Mouse (Mus musculus): ENCODE results near the gene Nsun4. TPM values are rescaled to one million over a fixed set of nuclear protein-coding genes. Genes with fewer than 3 reads are reported as not detected.

The Nsun4 gene
- polyA plus RNA-seq, 1 experiment from 2014 or later: 16.9 TPM

- no peaks in the 10 kb centered on the region for H3K27me3 ChIP-seq (ENCODE audit: control insufficient read depth, insufficient read depth, low read length)
- no peaks in the 10 kb centered on the region for H3K4me1 ChIP-seq (ENCODE audit: control insufficient read depth, insufficient read depth, low read length)
- H3K4me3 ChIP-seq (ENCODE audit: low read depth, low read length): no peak overlapping the region
- WGBS: 79% methylated on average over 4 of the region's 4 CpGs
- H3K36me3 ChIP-seq (ENCODE audit: control insufficient read depth, insufficient read depth, low read length): no peaks in the 10 kb centered on the region
- DNase-seq (ENCODE audit: low spot score): no peak
- H3K9me3 ChIP-seq (ENCODE audit: control insufficient read depth, low read length): no peaks in the 10 kb centered on the region
- no peak overlapping the region for H3K4me2 ChIP-seq (ENCODE audit: low read depth, severe bottlenecking)
- H3K9ac ChIP-seq (ENCODE audit: low read length): no peak overlapping the region
- no peak overlapping the region for H3K27ac ChIP-seq (replicated peaks; ENCODE audit: low read depth, low read length)
- ATAC-seq (ENCODE audit: insufficient number of reproducible peaks, low FRiP score, low TSS enrichment, low read depth): no peak
Observed at GRCm38 (mm10) chr4:116001206-116001605, 52.5 kb downstream of the Nsun4 start.

GRCm38 (mm10) chr4:116000671-116001070 is 53.0 kb downstream of the Nsun4 start:
- Histone ChIP-seq H3K9ac (ENCODE audit: low read length) (no peak overlapping the region), H3K4me2 (ENCODE audit: low read depth, severe bottlenecking) (no peak overlapping the region), H3K9me3 (ENCODE audit: control insufficient read depth, low read length) (no peaks in the 10 kb centered on the region), H3K4me1 (ENCODE audit: control insufficient read depth, insufficient read depth, low read length) (no peaks in the 10 kb centered on the region), H3K4me3 (ENCODE audit: low read depth, low read length) (no peak overlapping the region), H3K27me3 (ENCODE audit: control insufficient read depth, insufficient read depth, low read length) (no peaks in the 10 kb centered on the region), H3K36me3 (ENCODE audit: control insufficient read depth, insufficient read depth, low read length) (no peaks in the 10 kb centered on the region), H3K27ac (replicated peaks; ENCODE audit: low read depth, low read length) (no peak overlapping the region)
- 41% methylated on average over 6 of the region's 6 CpGs for WGBS
- ATAC-seq (ENCODE audit: insufficient number of reproducible peaks, low FRiP score, low TSS enrichment, low read depth): no peak
- no peak for DNase-seq (ENCODE audit: low spot score)

- no peak for ATAC-seq (ENCODE audit: insufficient number of reproducible peaks, low FRiP score, low TSS enrichment, low read depth)
- H3K9ac ChIP-seq (ENCODE audit: low read length): no peak overlapping the region
- no peaks in the 10 kb centered on the region for H3K4me1 ChIP-seq (ENCODE audit: control insufficient read depth, insufficient read depth, low read length)
- H3K9me3 ChIP-seq (ENCODE audit: control insufficient read depth, low read length): no peaks in the 10 kb centered on the region
- H3K4me3 ChIP-seq (ENCODE audit: low read depth, low read length): no peak overlapping the region
- DNase-seq (ENCODE audit: low spot score): no peak
- H3K27ac ChIP-seq (replicated peaks; ENCODE audit: low read depth, low read length): no peak overlapping the region
- no peaks in the 10 kb centered on the region for H3K36me3 ChIP-seq (ENCODE audit: control insufficient read depth, insufficient read depth, low read length)
- WGBS: 83% methylated on average over 4 of the region's 4 CpGs
- H3K27me3 ChIP-seq (ENCODE audit: control insufficient read depth, insufficient read depth, low read length): no peaks in the 10 kb centered on the region
- H3K4me2 ChIP-seq (ENCODE audit: low read depth, severe bottlenecking): no peak overlapping the region
Observed at GRCm38 (mm10) chr4:115996729-115997128, 56.9 kb downstream of the Nsun4 start.

GRCm38 (mm10) chr4:115995376-115995730 is 58.3 kb downstream of the Nsun4 start:
- H3K27me3 ChIP-seq (ENCODE audit: control insufficient read depth, insufficient read depth, low read length): no peaks in the 10 kb centered on the region

GRCm38 (mm10) chr4:115994662-115995375 is 58.9 kb downstream of the Nsun4 start:
- no peak for ATAC-seq (ENCODE audit: insufficient number of reproducible peaks, low FRiP score, low TSS enrichment, low read depth)
- Histone ChIP-seq H3K4me2 (ENCODE audit: low read depth, severe bottlenecking) (no peak overlapping the region), H3K4me3 (ENCODE audit: low read depth, low read length) (no peak overlapping the region), H3K27ac (replicated peaks; ENCODE audit: low read depth, low read length) (no peak overlapping the region), H3K27me3 (ENCODE audit: control insufficient read depth, insufficient read depth, low read length) (no peaks in the 10 kb centered on the region), H3K4me1 (ENCODE audit: control insufficient read depth, insufficient read depth, low read length) (no peaks in the 10 kb centered on the region), H3K9me3 (ENCODE audit: control insufficient read depth, low read length) (no peaks in the 10 kb centered on the region; the same call in 1 of the 2 replicates), H3K9ac (ENCODE audit: low read length) (no peak overlapping the region), H3K36me3 (ENCODE audit: control insufficient read depth, insufficient read depth, low read length) (no peaks in the 10 kb centered on the region)
- WGBS: 89% methylated on average over 16 of the region's 16 CpGs
- DNase-seq (ENCODE audit: low spot score): no peak

More at GRCm38 (mm10) chr4:115995376-115995730, 58.3 kb downstream of the Nsun4 start:
- Histone ChIP-seq H3K4me3 (ENCODE audit: low read depth, low read length) (no peak overlapping the region), H3K36me3 (ENCODE audit: control insufficient read depth, insufficient read depth, low read length) (no peaks in the 10 kb centered on the region), H3K4me1 (ENCODE audit: control insufficient read depth, insufficient read depth, low read length) (no peaks in the 10 kb centered on the region), H3K4me2 (ENCODE audit: low read depth, severe bottlenecking) (no peak overlapping the region), H3K9me3 (ENCODE audit: control insufficient read depth, low read length) (no peaks in the 10 kb centered on the region; the same call in 1 of the 2 replicates), H3K9ac (ENCODE audit: low read length) (no peak overlapping the region), H3K27ac (replicated peaks; ENCODE audit: low read depth, low read length) (no peak overlapping the region)
- WGBS: 62% methylated on average over 2 of the region's 2 CpGs
- DNase-seq (ENCODE audit: low spot score) (no peak), ATAC-seq (ENCODE audit: insufficient number of reproducible peaks, low FRiP score, low TSS enrichment, low read depth) (no peak)

GRCm38 (mm10) chr4:115989382-115989781 is 64.3 kb downstream of the Nsun4 start:
- no peak for DNase-seq (ENCODE audit: low spot score)
- Histone ChIP-seq H3K4me1 (ENCODE audit: control insufficient read depth, insufficient read depth, low read length) (no peaks in the 10 kb centered on the region), H3K27ac (replicated peaks; ENCODE audit: low read depth, low read length) (no peak overlapping the region), H3K27me3 (ENCODE audit: control insufficient read depth, insufficient read depth, low read length) (no peaks in the 10 kb centered on the region), H3K9ac (ENCODE audit: low read length) (no peak overlapping the region), H3K4me3 (ENCODE audit: low read depth, low read length) (no peak overlapping the region), H3K9me3 (ENCODE audit: control insufficient read depth, low read length) (no peaks in the 10 kb centered on the region; the same call in 1 of the 2 replicates), H3K4me2 (ENCODE audit: low read depth, severe bottlenecking) (no peak overlapping the region), H3K36me3 (ENCODE audit: control insufficient read depth, insufficient read depth, low read length) (no peaks in the 10 kb centered on the region)
- 76% methylated on average over 7 of the region's 7 CpGs for WGBS
- no peak for ATAC-seq (ENCODE audit: insufficient number of reproducible peaks, low FRiP score, low TSS enrichment, low read depth)

- Histone ChIP-seq H3K4me1 (ENCODE audit: control insufficient read depth, insufficient read depth, low read length) (no peaks in the 10 kb centered on the region), H3K36me3 (ENCODE audit: control insufficient read depth, insufficient read depth, low read length) (no peaks in the 10 kb centered on the region), H3K27ac (replicated peaks; ENCODE audit: low read depth, low read length) (no peak overlapping the region), H3K4me2 (ENCODE audit: low read depth, severe bottlenecking) (no peak overlapping the region), H3K4me3 (ENCODE audit: low read depth, low read length) (no peak overlapping the region), H3K9me3 (ENCODE audit: control insufficient read depth, low read length) (no peaks in the 10 kb centered on the region; the same call in 1 of the 2 replicates), H3K27me3 (ENCODE audit: control insufficient read depth, insufficient read depth, low read length) (no peaks in the 10 kb centered on the region), H3K9ac (ENCODE audit: low read length) (no peak overlapping the region)
- DNase-seq (ENCODE audit: low spot score) (no peak), ATAC-seq (ENCODE audit: insufficient number of reproducible peaks, low FRiP score, low TSS enrichment, low read depth) (no peak)
- WGBS: 81% methylated on average over 5 of the region's 5 CpGs
Observed at GRCm38 (mm10) chr4:115987858-115988530, 65.7 kb downstream of the Nsun4 start.

- 83% methylated on average over 1 of the region's 1 CpGs for WGBS
- no peak for DNase-seq (ENCODE audit: low spot score)
Observed at GRCm38 (mm10) chr4:115987436-115987835, 66.2 kb downstream of the Nsun4 start.

More at GRCm38 (mm10) chr4:115987436-115987835, 66.2 kb downstream of the Nsun4 start:
- H3K4me1 ChIP-seq (ENCODE audit: control insufficient read depth, insufficient read depth, low read length): no peaks in the 10 kb centered on the region
- no peaks in the 10 kb centered on the region; the same call in 1 of the 2 replicates for H3K9me3 ChIP-seq (ENCODE audit: control insufficient read depth, low read length)
- H3K9ac ChIP-seq (ENCODE audit: low read length): no peak overlapping the region
- H3K27me3 ChIP-seq (ENCODE audit: control insufficient read depth, insufficient read depth, low read length): no peaks in the 10 kb centered on the region
- no peak overlapping the region for H3K4me3 ChIP-seq (ENCODE audit: low read depth, low read length)
- no peak overlapping the region for H3K27ac ChIP-seq (replicated peaks; ENCODE audit: low read depth, low read length)
- no peaks in the 10 kb centered on the region for H3K36me3 ChIP-seq (ENCODE audit: control insufficient read depth, insufficient read depth, low read length)
- no peak for ATAC-seq (ENCODE audit: insufficient number of reproducible peaks, low FRiP score, low TSS enrichment, low read depth)
- H3K4me2 ChIP-seq (ENCODE audit: low read depth, severe bottlenecking): no peak overlapping the region
